In the genomic region with DNA sequence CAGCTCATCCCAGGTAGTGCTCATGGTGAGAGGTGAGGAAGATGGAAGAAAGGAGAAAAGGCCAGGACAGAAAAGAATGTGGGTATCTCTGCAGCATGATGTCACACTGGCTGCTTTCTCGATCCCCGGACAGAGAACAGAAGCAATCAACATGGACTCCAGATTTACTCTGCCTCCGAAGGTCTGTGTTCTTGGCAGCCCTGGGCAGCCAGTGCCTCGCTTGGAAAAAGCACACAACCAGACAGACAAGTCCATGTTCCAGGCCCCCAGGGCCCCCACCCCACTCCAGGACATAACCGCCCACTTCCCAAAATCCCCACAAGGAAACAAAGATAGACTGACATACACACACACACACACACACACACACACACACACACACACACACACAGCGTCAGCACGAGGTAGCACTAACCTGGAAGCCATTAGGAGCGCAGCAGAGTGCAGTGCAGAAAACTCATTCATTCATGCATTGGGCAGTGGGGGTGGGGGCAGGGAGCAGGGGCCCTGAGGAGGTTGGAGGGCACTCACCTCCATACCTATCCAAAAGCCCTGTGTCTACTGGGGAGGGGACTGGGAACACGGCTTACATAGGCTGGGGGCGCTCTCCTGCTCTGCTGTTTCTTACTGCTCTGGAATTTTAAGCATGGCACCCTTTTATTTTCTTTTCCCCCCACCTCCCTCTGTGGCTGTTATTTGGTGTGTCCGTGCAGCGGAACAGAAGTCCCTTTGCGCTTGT, we compare ENCODE assay signal across 8 mouse cellular contexts.
DNase-seq lines count a peak whose midpoint lies in the region; ATAC-seq and TF ChIP-seq lines count a peak whose summit lies in the region.

No protein-coding gene starts in this region.

- H3K27ac ChIP-seq in gastrocnemius, adult 2 months = peak overlapping the region; percentile 48; the same call in 1 of the 2 replicates
- H3K27ac ChIP-seq in neural tube, embryonic 13.5 days (replicated peaks) = peak overlapping the region; percentile 86

- no peaks in the 10 kb centered on the region for H3K27me3 ChIP-seq in neural tube, embryonic 13.5 days

- intact Hi-C loops in gastrocnemius, adult 2 months (cut with DNase I) = no loop called here

- H3K4me2 ChIP-seq in neural tube, embryonic 13.5 days = peak overlapping the region; percentile 63

- no peak for DNase-seq in gastrocnemius, adult 2 months
- no peak for DNase-seq in gastrocnemius, adult 18-20 months (ENCODE audit: low spot score)
- peak; percentile 57 for DNase-seq in right cerebral cortex, postnatal 4 days
- DNase-seq in right cerebral cortex, postnatal 14 days = no peak
- peak; percentile 61 for DNase-seq in layer of hippocampus, adult 9-11 months
- DNase-seq in c-Kit-positive CD71-positive TER-119-positive erythroid progenitor cells, embryonic 14.5 days (ENCODE audit: low spot score) = no peak
- no peak for DNase-seq in thymus, postnatal 0 days (ENCODE audit: low spot score)

- ATAC-seq in neural tube, embryonic 13.5 days (ENCODE audit: low read depth) = peak; percentile 85

- H3K36me3 ChIP-seq in neural tube, embryonic 13.5 days = no peaks in the 10 kb centered on the region

- no peak for TF ChIP-seq CTCF in gastrocnemius, adult 2 months (IDR thresholded peaks at IDR 0.05)

- peak overlapping the region; percentile 66 for H3K4me3 ChIP-seq in gastrocnemius, adult 2 months
- H3K4me3 ChIP-seq in neural tube, embryonic 13.5 days = peak overlapping the region; percentile 40

- peaks cover 45% of the 10 kb centered on the region for H3K4me1 ChIP-seq in neural tube, embryonic 13.5 days (replicated peaks)

- H3K9me3 ChIP-seq in neural tube, embryonic 13.5 days = no peaks in the 10 kb centered on the region

- H3K9ac ChIP-seq in neural tube, embryonic 13.5 days = peak overlapping the region; percentile 70

- WGBS in neural tube, embryonic 13.5 days = 34% methylated on average over 13 of the region's 13 CpGs

Comparison
In these comparisons a context has a peak if more than half of its experiments do, and no peak if none do; other contexts are left out.
1. DNase-seq: peak in right cerebral cortex, postnatal 4 days (single experiment) and layer of hippocampus, adult 9-11 months (single experiment); none in gastrocnemius, adult 2 months (single experiment), gastrocnemius, adult 18-20 months (single experiment), right cerebral cortex, postnatal 14 days (single experiment), c-Kit-positive CD71-positive TER-119-positive erythroid progenitor cells, embryonic 14.5 days (single experiment) and thymus, postnatal 0 days (single experiment).